Mouse (Mus musculus): ENCODE measurements around the gene H2al2a. TPM values are rescaled to one million over a fixed set of nuclear protein-coding genes. Genes with fewer than 3 reads are reported as not detected.

H2al2a gene
- polyA plus RNA-seq (2012; rRNA removed) = not detected in 2 replicates

DNA sequence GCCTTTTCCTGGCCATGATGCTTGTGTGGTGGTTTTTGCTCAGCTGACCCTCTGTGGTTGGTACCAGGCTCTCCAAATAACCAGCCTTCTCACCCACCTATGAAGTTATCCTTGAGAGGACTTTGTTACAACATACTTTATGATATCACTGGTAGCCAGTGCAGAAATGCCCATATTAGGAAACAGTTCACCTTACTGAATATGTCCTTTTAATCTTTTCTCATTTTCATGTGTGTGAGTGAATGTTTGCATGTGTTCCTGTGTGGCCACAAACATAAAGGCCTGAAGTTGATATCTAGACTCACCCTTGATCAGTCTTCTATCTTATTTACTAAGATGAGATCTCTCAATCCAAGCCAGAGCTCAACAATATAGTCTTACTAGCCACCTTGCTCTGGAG, at the start of gene H2al2a:
Gene H2al2a (minus strand): TSS at position 101 of the 400 bp plus-strand sequence.

DNA sequence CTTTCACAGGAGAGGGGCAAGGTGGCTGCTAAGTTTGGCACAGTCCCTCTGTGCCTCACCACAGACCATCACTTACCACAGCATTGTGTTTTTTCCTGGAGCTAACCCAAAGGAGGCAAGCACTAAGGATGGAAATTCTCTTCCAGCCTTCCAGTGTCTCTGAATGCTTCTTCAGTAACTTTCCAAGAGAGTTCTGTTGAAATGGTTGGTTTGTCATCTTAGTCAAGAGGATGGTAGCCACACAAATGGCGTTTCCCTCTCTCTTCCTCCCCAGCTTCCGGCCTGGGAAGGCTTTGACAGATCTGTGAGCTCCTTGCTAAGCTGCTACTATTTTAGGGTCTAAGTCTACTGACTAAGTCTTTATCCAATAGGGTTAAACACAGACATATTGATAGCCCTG, 40.7 kb upstream of the H2al2a start, which contains the start of gene A930004D18Rik:
Gene A930004D18Rik (minus strand): TSS at position 247 of the 400 bp plus-strand sequence.

Other genes starting within 250 kb of the H2al2a start
- 1.2 and 1.4 TPM in 2 replicates for gene A930004D18Rik, start 40.8 kb upstream of the H2al2a start, polyA plus RNA-seq (2012; rRNA removed)
- gene Skida1, start 52.1 kb upstream of the H2al2a start, polyA plus RNA-seq (2012; rRNA removed) = 2.0 TPM in 2 replicates
- gene Mllt10, start 58.3 kb upstream of the H2al2a start, polyA plus RNA-seq (2012; rRNA removed) = 9.5 and 12.7 TPM in 2 replicates

Data from stomach, adult 2 months (tissue).